Mouse (Mus musculus): ENCODE data around the gene Ikzf2. TPM values are rescaled to one million over a fixed set of nuclear protein-coding genes. Genes with fewer than 3 reads are reported as not detected.

The Ikzf2 gene
- polyA plus RNA-seq, 1 experiment: 0.44 TPM

- H3K36me3 ChIP-seq (ENCODE audit: control insufficient read depth, insufficient read depth): no peaks in the 10 kb centered on the region
- H3K4me3 ChIP-seq: no peak overlapping the region
- H3K79me2 ChIP-seq (ENCODE audit: control insufficient read depth, insufficient read depth): no peaks in the 10 kb centered on the region
- no peak overlapping the region for H3K4me2 ChIP-seq (ENCODE audit: low read depth)
- TF ChIP-seq MAX (IDR thresholded peaks at IDR 0.05; ENCODE audit: low read depth) (no peak), REST (IDR thresholded peaks at IDR 0.05; ENCODE audit: insufficient read depth, insufficient read length) (no peak), POLR2A (IDR thresholded peaks at IDR 0.05; ENCODE audit: insufficient read length, low read depth) (no peak), CEBPB (IDR thresholded peaks at IDR 0.05; ENCODE audit: insufficient read depth, poor library complexity, severe bottlenecking) (no peak), MYOD1 (IDR thresholded peaks at IDR 0.05; ENCODE audit: control insufficient read depth in 1 of 3, insufficient read length in 2 of 3, low read depth in 2 of 3) (no peak), SRF (IDR thresholded peaks at IDR 0.05; ENCODE audit: control insufficient read depth, insufficient read length, low read depth) (no peak), E2F4 (IDR thresholded peaks at IDR 0.05; ENCODE audit: insufficient read depth) (no peak), TCF12 (IDR thresholded peaks at IDR 0.05; ENCODE audit: insufficient read depth, poor library complexity, severe bottlenecking) (no peak)
- no peak overlapping the region for H3ac ChIP-seq (ENCODE audit: control insufficient read depth, insufficient read length)
- H3K27me3 ChIP-seq (ENCODE audit: control insufficient read depth, insufficient read depth, insufficient read length): no peaks in the 10 kb centered on the region
Observed at GRCm38 (mm10) chr1:69682261-69682660, 4.8 kb downstream of the Ikzf2 start.

- TF ChIP-seq MAX (IDR thresholded peaks at IDR 0.05; ENCODE audit: low read depth) (no peak), CEBPB (IDR thresholded peaks at IDR 0.05; ENCODE audit: insufficient read depth, poor library complexity, severe bottlenecking) (no peak), MYOD1 (IDR thresholded peaks at IDR 0.05; ENCODE audit: control insufficient read depth in 1 of 3, insufficient read length in 2 of 3, low read depth in 2 of 3) (no peak), POLR2A (IDR thresholded peaks at IDR 0.05; ENCODE audit: insufficient read length, low read depth) (no peak), E2F4 (IDR thresholded peaks at IDR 0.05; ENCODE audit: insufficient read depth) (no peak), MYOG (IDR thresholded peaks at IDR 0.05; ENCODE audit: control insufficient read depth in 1 of 3, insufficient read depth in 1 of 3, insufficient read length in 2 of 3, low read depth in 2 of 3) (no peak), TCF12 (IDR thresholded peaks at IDR 0.05; ENCODE audit: insufficient read depth, poor library complexity, severe bottlenecking) (no peak), TCF3 (IDR thresholded peaks at IDR 0.05; ENCODE audit: insufficient read length, low read depth) (no peak), REST (IDR thresholded peaks at IDR 0.05; ENCODE audit: insufficient read depth, insufficient read length) (no peak), SRF (IDR thresholded peaks at IDR 0.05; ENCODE audit: control insufficient read depth, insufficient read length, low read depth) (no peak), USF1 (IDR thresholded peaks at IDR 0.05; ENCODE audit: low read depth) (no peak), POLR2AphosphoS2 (IDR thresholded peaks at IDR 0.05; ENCODE audit: insufficient read length, low read depth) (no peak)
- no peak overlapping the region for H3K4me3 ChIP-seq
- no peaks in the 10 kb centered on the region for H3K79me2 ChIP-seq (ENCODE audit: control insufficient read depth, insufficient read depth)
- no peak overlapping the region for H3K4me2 ChIP-seq (ENCODE audit: low read depth)
- H3ac ChIP-seq (ENCODE audit: control insufficient read depth, insufficient read length): no peak overlapping the region
- H3K27me3 ChIP-seq (ENCODE audit: control insufficient read depth, insufficient read depth, insufficient read length): no peaks in the 10 kb centered on the region
- no peaks in the 10 kb centered on the region for H3K36me3 ChIP-seq (ENCODE audit: control insufficient read depth, insufficient read depth)
Observed at GRCm38 (mm10) chr1:69681003-69681402, 6.0 kb downstream of the Ikzf2 start.

- H3K4me3 ChIP-seq: no peak overlapping the region
- no peaks in the 10 kb centered on the region for H3K36me3 ChIP-seq (ENCODE audit: control insufficient read depth, insufficient read depth)
- H3ac ChIP-seq (ENCODE audit: control insufficient read depth, insufficient read length): no peak overlapping the region
- no peak overlapping the region for H3K4me2 ChIP-seq (ENCODE audit: low read depth)
- no peaks in the 10 kb centered on the region for H3K79me2 ChIP-seq (ENCODE audit: control insufficient read depth, insufficient read depth)
- H3K27me3 ChIP-seq (ENCODE audit: control insufficient read depth, insufficient read depth, insufficient read length): no peaks in the 10 kb centered on the region
- TF ChIP-seq POLR2AphosphoS2 (IDR thresholded peaks at IDR 0.05; ENCODE audit: insufficient read length, low read depth) (no peak), SRF (IDR thresholded peaks at IDR 0.05; ENCODE audit: control insufficient read depth, insufficient read length, low read depth) (no peak), MYOD1 (IDR thresholded peaks at IDR 0.05; ENCODE audit: control insufficient read depth in 1 of 3, insufficient read length in 2 of 3, low read depth in 2 of 3) (no peak), CEBPB (IDR thresholded peaks at IDR 0.05; ENCODE audit: insufficient read depth, poor library complexity, severe bottlenecking) (no peak), USF1 (IDR thresholded peaks at IDR 0.05; ENCODE audit: low read depth) (no peak), MAX (IDR thresholded peaks at IDR 0.05; ENCODE audit: low read depth) (no peak), TCF3 (IDR thresholded peaks at IDR 0.05; ENCODE audit: insufficient read length, low read depth) (no peak), TCF12 (IDR thresholded peaks at IDR 0.05; ENCODE audit: insufficient read depth, poor library complexity, severe bottlenecking) (no peak), POLR2A (IDR thresholded peaks at IDR 0.05; ENCODE audit: insufficient read length, low read depth) (no peak), E2F4 (IDR thresholded peaks at IDR 0.05; ENCODE audit: insufficient read depth) (no peak), MYOG (IDR thresholded peaks at IDR 0.05; ENCODE audit: control insufficient read depth in 1 of 3, insufficient read depth in 1 of 3, insufficient read length in 2 of 3, low read depth in 2 of 3) (no peak), REST (IDR thresholded peaks at IDR 0.05; ENCODE audit: insufficient read depth, insufficient read length) (no peak)
Observed at GRCm38 (mm10) chr1:69680501-69680900, 6.5 kb downstream of the Ikzf2 start.

GRCm38 (mm10) chr1:69669897-69670404 lies 17.1 kb downstream of the Ikzf2 start:
- Histone ChIP-seq H3K4me2 (ENCODE audit: low read depth) (no peak overlapping the region), H3ac (ENCODE audit: control insufficient read depth, insufficient read length) (no peak overlapping the region), H3K36me3 (ENCODE audit: control insufficient read depth, insufficient read depth) (no peaks in the 10 kb centered on the region), H3K79me2 (ENCODE audit: control insufficient read depth, insufficient read depth) (no peaks in the 10 kb centered on the region), H3K27me3 (ENCODE audit: control insufficient read depth, insufficient read depth, insufficient read length) (no peaks in the 10 kb centered on the region), H3K4me3 (no peak overlapping the region)
- TF ChIP-seq CEBPB (IDR thresholded peaks at IDR 0.05; ENCODE audit: insufficient read depth, poor library complexity, severe bottlenecking) (no peak), MYOD1 (IDR thresholded peaks at IDR 0.05; ENCODE audit: control insufficient read depth in 1 of 3, insufficient read length in 2 of 3, low read depth in 2 of 3) (no peak), USF1 (IDR thresholded peaks at IDR 0.05; ENCODE audit: low read depth) (no peak), MAX (IDR thresholded peaks at IDR 0.05; ENCODE audit: low read depth) (no peak), TCF12 (IDR thresholded peaks at IDR 0.05; ENCODE audit: insufficient read depth, poor library complexity, severe bottlenecking) (no peak), MYOG (IDR thresholded peaks at IDR 0.05; ENCODE audit: control insufficient read depth in 1 of 3, insufficient read depth in 1 of 3, insufficient read length in 2 of 3, low read depth in 2 of 3) (no peak), E2F4 (IDR thresholded peaks at IDR 0.05; ENCODE audit: insufficient read depth) (no peak)

- H3ac ChIP-seq (ENCODE audit: control insufficient read depth, insufficient read length): no peak overlapping the region
- H3K27me3 ChIP-seq (ENCODE audit: control insufficient read depth, insufficient read depth, insufficient read length): no peaks in the 10 kb centered on the region
- H3K4me2 ChIP-seq (ENCODE audit: low read depth): no peak overlapping the region
- no peak overlapping the region for H3K4me3 ChIP-seq
- H3K36me3 ChIP-seq (ENCODE audit: control insufficient read depth, insufficient read depth): no peaks in the 10 kb centered on the region
- TF ChIP-seq TCF3 (IDR thresholded peaks at IDR 0.05; ENCODE audit: insufficient read length, low read depth) (no peak), MYOD1 (IDR thresholded peaks at IDR 0.05; ENCODE audit: control insufficient read depth in 1 of 3, insufficient read length in 2 of 3, low read depth in 2 of 3) (no peak), MAX (IDR thresholded peaks at IDR 0.05; ENCODE audit: low read depth) (no peak), TCF12 (IDR thresholded peaks at IDR 0.05; ENCODE audit: insufficient read depth, poor library complexity, severe bottlenecking) (no peak), REST (IDR thresholded peaks at IDR 0.05; ENCODE audit: insufficient read depth, insufficient read length) (no peak), SRF (IDR thresholded peaks at IDR 0.05; ENCODE audit: control insufficient read depth, insufficient read length, low read depth) (no peak), E2F4 (IDR thresholded peaks at IDR 0.05; ENCODE audit: insufficient read depth) (no peak), POLR2A (IDR thresholded peaks at IDR 0.05; ENCODE audit: insufficient read length, low read depth) (no peak), CEBPB (IDR thresholded peaks at IDR 0.05; ENCODE audit: insufficient read depth, poor library complexity, severe bottlenecking) (no peak), MYOG (IDR thresholded peaks at IDR 0.05; ENCODE audit: control insufficient read depth in 1 of 3, insufficient read depth in 1 of 3, insufficient read length in 2 of 3, low read depth in 2 of 3) (no peak), POLR2AphosphoS2 (IDR thresholded peaks at IDR 0.05; ENCODE audit: insufficient read length, low read depth) (no peak)
- H3K79me2 ChIP-seq (ENCODE audit: control insufficient read depth, insufficient read depth): no peaks in the 10 kb centered on the region
Observed at GRCm38 (mm10) chr1:69667456-69667855, 19.6 kb downstream of the Ikzf2 start.
